Mouse (Mus musculus) left cerebral cortex, postnatal 10 days (tissue): ENCODE results near the gene Uts2b. TPM values are rescaled to one million over a fixed set of nuclear protein-coding genes. Genes with fewer than 3 reads are reported as not detected.

Experiments used
- DNase-seq, 2 experiments: peaks; one replicate each; pipeline ENCODE4 v3.0.0; 2021 to 2022; ENCODE audit warnings: low spot score in 2 of 2, mixed read lengths in 1 of 2; ENCODE audit errors: extremely low spot score in 1 of 2
- intact Hi-C: fragments of 180-260 bp; cut with DNase I; formaldehyde crosslinking; loops from one replicate; pipeline ENCODE4 v1.15.1; 2025
- total RNA-seq, 2 experiments: library from RNA; stranded (reverse); gene quantifications; 2 replicates each; pipeline ENCODE4 v1.2.3; 2021

The Uts2b gene
- total RNA-seq: not detected

GRCm38 (mm10) chr16:27370191-27370590 is at the start of gene Uts2b:
Uts2b (minus strand) TSS chr16:27370239.
- intact Hi-C loops: no loop called here
- no peak for DNase-seq

GRCm38 (mm10) chr16:27417632-27418031 is 47.6 kb upstream of the Uts2b start:
- no peak for DNase-seq
- intact Hi-C loops: no loop called here

- intact Hi-C loops: no loop called here
- DNase-seq: no peak
Observed at GRCm38 (mm10) chr16:27416937-27417584, 47.0 kb upstream of the Uts2b start.

- no peak for DNase-seq
- intact Hi-C loops: no loop called here
Observed at GRCm38 (mm10) chr16:27404107-27404506, 34.1 kb upstream of the Uts2b start.

GRCm38 (mm10) chr16:27401579-27401978 is 31.5 kb upstream of the Uts2b start:
- intact Hi-C loops: no loop called here
- no peak for DNase-seq

GRCm38 (mm10) chr16:27399719-27400253 is 29.7 kb upstream of the Uts2b start:
- intact Hi-C loops: no loop called here
- no peak for DNase-seq

GRCm38 (mm10) chr16:27399026-27399718 is 29.1 kb upstream of the Uts2b start:
- DNase-seq: no peak
- intact Hi-C loops: no loop called here

- no peak for DNase-seq
- intact Hi-C loops: no loop called here
Observed at GRCm38 (mm10) chr16:27396951-27397350, 26.9 kb upstream of the Uts2b start.

- intact Hi-C loops: no loop called here
- DNase-seq: no peak
Observed at GRCm38 (mm10) chr16:27395251-27396037, 25.4 kb upstream of the Uts2b start.

- intact Hi-C loops: no loop called here
- DNase-seq: no peak
Observed at GRCm38 (mm10) chr16:27391845-27392244, 21.8 kb upstream of the Uts2b start.

- intact Hi-C loops: no loop called here
- DNase-seq: no peak
Observed at GRCm38 (mm10) chr16:27390306-27390705, 20.3 kb upstream of the Uts2b start.

- intact Hi-C loops: no loop called here
- DNase-seq: peak in 1 of 2 experiments; percentile 22
Observed at GRCm38 (mm10) chr16:27389534-27390282, 19.7 kb upstream of the Uts2b start.

GRCm38 (mm10) chr16:27388761-27389451 is 18.9 kb upstream of the Uts2b start, which contains the start of gene Ccdc50:
Ccdc50 (plus strand) TSS chr16:27388869.
- peak; percentile 58 to 88 for DNase-seq
- intact Hi-C loops: no loop called here

GRCm38 (mm10) chr16:27387634-27388611 is 17.9 kb upstream of the Uts2b start:
- intact Hi-C loops: no loop called here
- DNase-seq: no peak

- DNase-seq: no peak
- intact Hi-C loops: no loop called here
Observed at GRCm38 (mm10) chr16:27386850-27387407, 16.9 kb upstream of the Uts2b start.

- no peak for DNase-seq
- intact Hi-C loops: no loop called here
Observed at GRCm38 (mm10) chr16:27385649-27386048, 15.6 kb upstream of the Uts2b start.
